Mouse (Mus musculus) stomach, embryonic 15.5 days (tissue): ENCODE results near the gene Clec14a. TPM values are rescaled to one million over a fixed set of nuclear protein-coding genes. Genes with fewer than 3 reads are reported as not detected.
"Not testable (repeated sequence)": the region's sequence is repeated elsewhere in the genome, so short reads cannot be mapped to it uniquely, and the experiment has no call there.

ENCODE experiments used
- ATAC-seq: fragments of 200-750 bp; cut with Nextera tagmentation; 2 replicates; pipeline ENCODE4 v1.8.0; 2017; ENCODE audit warnings: low read depth, moderate number of reproducible peaks, moderate TSS enrichment; ENCODE audit not compliant: insufficient read depth, low FRiP score
- H3K27ac ChIP-seq: fragments of 300-500 bp; sonication (generic); 2 replicates; pipeline ENCODE4 v1.5.1; 2015; ENCODE audit warnings: mild to moderate bottlenecking, inconsistent platforms
- H3K27me3 ChIP-seq: fragments of 300-500 bp; sonication (generic); replicated peaks from 2 replicates; pipeline ENCODE4 v1.6.1; 2015; ENCODE audit warnings: inconsistent platforms
- H3K36me3 ChIP-seq: fragments of 300-500 bp; sonication (generic); 2 replicates; pipeline ENCODE4 v1.6.1; 2015; ENCODE audit warnings: inconsistent platforms
- H3K4me1 ChIP-seq: fragments of 300-500 bp; sonication (generic); 2 replicates; pipeline ENCODE4 v1.6.1; 2015; ENCODE audit warnings: inconsistent platforms
- H3K4me2 ChIP-seq: fragments of 300-500 bp; sonication (generic); 2 replicates; pipeline ENCODE4 v1.6.1; 2015; ENCODE audit warnings: mild to moderate bottlenecking, inconsistent platforms
- H3K4me3 ChIP-seq: fragments of 300-500 bp; sonication (generic); replicated peaks from 2 replicates; pipeline ENCODE4 v1.5.1; 2015; ENCODE audit warnings: inconsistent platforms
- H3K9ac ChIP-seq: fragments of 300-500 bp; sonication (generic); 2 replicates; pipeline ENCODE4 v1.6.1; 2015; ENCODE audit warnings: inconsistent platforms
- H3K9me3 ChIP-seq: fragments of 300-500 bp; sonication (generic); 2 replicates; pipeline ENCODE4 v1.6.1; 2016; ENCODE audit warnings: inconsistent platforms
- WGBS: fragments of 180-500 bp; shearing (Covaris S2); methylation state at CpG from one replicate; pipeline ENCODE4 v1.1.7; 2015; 5-methylcytosine and 5-hydroxymethylcytosine counted together
- polyA plus RNA-seq: library from polyadenylated mRNA; unstranded; fragments of >200 nt; fragmentation: Nextera tagmentation; extraction: Ambion mirVana; gene quantifications from 2 replicates; pipeline ENCODE4 v1.2.1, GENCODE M21; 2015

Gene Clec14a
- 9.9 and 10.2 TPM in 2 replicates for polyA plus RNA-seq

DNA sequence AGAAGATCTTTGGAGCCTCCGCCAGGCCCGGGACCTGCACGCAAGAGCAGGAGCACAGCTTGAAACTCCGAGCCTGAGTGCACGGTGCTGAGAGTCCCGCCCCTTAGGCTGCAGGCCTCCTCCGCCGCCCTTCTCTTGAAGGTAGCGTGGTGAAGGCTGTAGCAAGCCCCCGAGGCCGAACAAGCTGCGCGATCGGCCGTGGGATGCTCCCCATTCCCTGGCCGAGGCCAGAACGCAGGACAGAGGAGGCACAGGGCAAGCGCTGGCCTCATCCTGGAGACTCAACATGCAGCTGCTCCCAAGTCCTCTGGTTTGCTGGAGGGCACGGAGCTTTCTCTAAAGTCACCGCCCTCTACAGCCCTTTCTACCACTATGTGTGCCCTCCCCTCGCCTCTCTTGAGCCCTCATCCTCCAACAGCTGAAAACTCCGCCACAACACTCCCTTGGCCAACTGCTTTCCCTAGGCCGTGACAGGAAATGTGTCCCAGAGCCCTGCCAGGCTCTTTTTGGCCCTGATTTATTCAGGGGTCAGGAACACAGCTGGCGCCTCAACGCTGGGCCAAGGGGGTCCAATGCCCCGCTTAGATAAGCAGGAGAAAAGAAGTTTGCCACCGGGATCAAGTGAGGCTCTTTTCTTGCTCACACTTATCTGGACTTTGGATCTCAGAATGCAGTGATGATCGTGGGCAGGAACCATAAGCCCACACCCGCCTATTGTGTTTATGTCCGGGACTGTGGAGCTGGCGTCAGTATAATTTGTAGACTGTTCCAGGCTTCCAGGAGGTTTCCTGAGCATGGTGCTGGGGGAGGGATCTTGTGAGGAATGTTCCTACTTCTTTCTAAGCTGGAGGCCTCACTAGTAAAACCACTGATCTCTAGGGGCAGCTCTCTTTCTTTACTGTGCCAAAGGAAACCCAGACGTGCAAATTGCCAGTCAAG, at the start of gene Clec14a:
TSS of gene Clec14a (minus strand) at position 728 of the 939 bp plus-strand sequence.
- Histone ChIP-seq H3K4me2 (peak within 1 kb of the TSS; percentile 78), H3K9me3 (no peaks in the 10 kb centered on the region), H3K27ac (peak within 1 kb of the TSS; percentile 58), H3K27me3 (no peaks in the 10 kb centered on the region), H3K36me3 (no peaks in the 10 kb centered on the region), H3K9ac (peak within 1 kb of the TSS; percentile 17; the same call in 1 of the 2 replicates), H3K4me3 (peak within 1 kb of the TSS; percentile 37), H3K4me1 (peaks cover 11% of the 10 kb centered on the region)
- WGBS: 8% methylated on average over 32 of the region's 32 CpGs
- ATAC-seq: peak; percentile 80

DNA sequence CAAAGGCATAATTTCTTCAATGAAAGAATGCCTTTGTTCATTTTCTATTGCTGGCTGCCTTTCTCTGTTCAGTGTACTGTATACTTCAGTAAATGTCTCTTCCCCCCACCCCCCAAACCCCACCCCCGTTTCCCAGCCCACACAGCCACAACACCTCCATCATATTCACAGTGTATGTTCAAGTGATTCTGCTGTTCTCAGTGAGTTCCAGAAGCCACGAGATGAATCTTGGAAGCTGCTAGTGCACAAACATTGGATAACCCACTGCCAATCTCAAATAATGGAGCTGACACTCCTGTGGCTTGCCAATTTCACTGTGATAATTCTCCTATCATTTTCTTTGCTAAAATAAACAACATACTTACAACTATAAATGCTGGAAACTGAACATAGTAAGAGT, 38.7 kb upstream of the Clec14a start:
- no peaks in the 10 kb centered on the region for H3K27me3 ChIP-seq
- no peaks in the 10 kb centered on the region for H3K36me3 ChIP-seq
- ATAC-seq: no peak
- 73% methylated on average over 2 of the region's 2 CpGs for WGBS
- H3K27ac ChIP-seq: no peak overlapping the region
- H3K9ac ChIP-seq: no peak overlapping the region
- H3K4me3 ChIP-seq: no peak overlapping the region
- no peak overlapping the region for H3K4me2 ChIP-seq
- no peaks in the 10 kb centered on the region for H3K9me3 ChIP-seq
- no peaks in the 10 kb centered on the region for H3K4me1 ChIP-seq

DNA sequence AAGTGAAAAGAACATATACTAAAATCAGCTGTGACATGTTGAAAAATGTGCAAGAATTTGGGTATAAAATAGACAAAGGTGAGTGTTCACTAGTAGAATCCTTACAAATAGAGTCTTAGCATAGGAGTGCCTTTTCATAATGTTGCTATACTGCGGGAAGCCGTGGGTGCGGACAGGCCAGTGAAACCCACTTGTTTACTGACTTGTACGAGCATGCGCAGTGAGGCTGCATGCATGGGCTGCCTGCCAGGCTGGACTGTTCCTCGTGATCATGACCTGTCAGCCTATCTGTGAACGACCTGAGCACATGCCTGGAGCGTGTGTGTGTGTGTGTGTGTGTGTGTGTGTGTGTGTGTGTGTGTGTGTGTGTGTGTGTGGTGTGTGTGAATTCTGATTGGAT, 37.3 kb upstream of the Clec14a start:
- H3K9ac ChIP-seq, H3K9me3 ChIP-seq, ATAC-seq, H3K27me3 ChIP-seq, H3K4me2 ChIP-seq, H3K36me3 ChIP-seq, H3K4me1 ChIP-seq, H3K27ac ChIP-seq, H3K4me3 ChIP-seq: not testable (repeated sequence)
- 73% methylated on average over 8 of the region's 8 CpGs for WGBS

DNA sequence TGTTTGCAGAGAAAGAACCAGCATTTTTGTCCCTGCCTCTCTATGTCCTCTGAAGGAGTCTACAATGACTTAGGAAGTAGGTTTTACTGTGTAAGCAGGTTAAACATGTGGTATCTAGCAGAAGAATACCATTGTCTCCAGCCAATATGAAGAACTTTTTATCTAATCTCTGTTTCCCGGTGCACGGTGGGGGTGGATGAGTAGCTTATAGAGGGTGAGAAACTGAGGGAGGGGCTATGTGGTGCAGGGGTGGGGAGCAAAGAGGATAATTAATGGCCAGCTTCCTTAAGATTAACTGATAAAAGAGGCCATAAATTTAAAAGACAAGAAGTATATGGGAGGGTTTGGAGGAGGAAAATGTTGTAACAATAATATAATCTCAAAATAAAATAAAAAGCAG, 36.5 kb upstream of the Clec14a start:
- no peaks in the 10 kb centered on the region for H3K36me3 ChIP-seq
- H3K4me2 ChIP-seq: no peak overlapping the region
- H3K9me3 ChIP-seq: no peaks in the 10 kb centered on the region
- 23% methylated on average over 2 of the region's 2 CpGs for WGBS
- no peak overlapping the region for H3K9ac ChIP-seq
- H3K27me3 ChIP-seq: no peaks in the 10 kb centered on the region
- ATAC-seq: no peak
- H3K27ac ChIP-seq: no peak overlapping the region
- H3K4me1 ChIP-seq: no peaks in the 10 kb centered on the region
- no peak overlapping the region for H3K4me3 ChIP-seq

DNA sequence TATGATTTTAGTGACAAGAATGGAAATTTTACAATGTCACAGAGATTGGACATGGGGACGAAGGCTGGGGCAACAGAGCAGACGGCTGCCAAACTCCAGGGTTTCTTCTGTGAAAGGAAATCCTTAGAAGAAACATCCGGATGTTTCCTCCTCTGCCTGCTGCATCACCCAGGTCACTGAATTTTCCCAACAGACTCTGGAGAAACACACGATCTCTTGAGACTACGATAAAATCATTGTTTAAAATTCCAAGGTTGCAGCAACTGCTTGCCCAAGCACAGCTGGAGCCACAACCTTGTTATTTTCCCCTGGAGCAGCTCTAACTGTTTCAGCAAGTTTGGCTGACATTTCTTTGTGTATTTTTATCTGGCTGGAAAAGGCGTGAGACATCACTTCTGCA, 27.9 kb upstream of the Clec14a start:
- Histone ChIP-seq H3K27ac (no peak overlapping the region), H3K9ac (no peak overlapping the region), H3K4me1 (no peaks in the 10 kb centered on the region), H3K27me3 (no peaks in the 10 kb centered on the region), H3K4me2 (no peak overlapping the region), H3K36me3 (no peaks in the 10 kb centered on the region), H3K4me3 (no peak overlapping the region), H3K9me3 (no peaks in the 10 kb centered on the region)
- 53% methylated on average over 6 of the region's 6 CpGs for WGBS
- ATAC-seq: no peak

DNA sequence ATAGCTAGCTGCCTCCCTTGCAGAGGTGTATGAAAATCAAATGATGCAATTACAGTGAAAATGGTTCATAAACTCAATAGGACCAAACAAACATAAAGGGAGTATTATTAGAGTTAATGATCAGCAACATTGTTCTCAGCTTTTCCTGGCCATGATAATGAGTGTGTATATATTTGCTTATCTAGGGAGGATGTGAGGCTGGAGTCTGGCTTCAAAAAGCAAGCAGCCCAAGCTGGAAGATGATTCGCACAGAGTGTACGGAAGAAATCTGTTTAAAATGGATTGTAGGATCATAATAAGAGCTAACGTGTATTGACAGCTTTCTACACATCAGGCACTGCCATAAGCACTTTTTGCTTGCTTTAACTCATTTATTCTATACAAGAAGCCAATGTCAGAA, 16.8 kb upstream of the Clec14a start:
- Histone ChIP-seq H3K27ac (no peak overlapping the region), H3K9ac (no peak overlapping the region), H3K4me2 (no peak overlapping the region), H3K9me3 (no peaks in the 10 kb centered on the region), H3K36me3 (no peaks in the 10 kb centered on the region), H3K4me1 (no peaks in the 10 kb centered on the region), H3K4me3 (no peak overlapping the region), H3K27me3 (no peaks in the 10 kb centered on the region)
- WGBS: 73% methylated on average over 3 of the region's 3 CpGs
- ATAC-seq: no peak

DNA sequence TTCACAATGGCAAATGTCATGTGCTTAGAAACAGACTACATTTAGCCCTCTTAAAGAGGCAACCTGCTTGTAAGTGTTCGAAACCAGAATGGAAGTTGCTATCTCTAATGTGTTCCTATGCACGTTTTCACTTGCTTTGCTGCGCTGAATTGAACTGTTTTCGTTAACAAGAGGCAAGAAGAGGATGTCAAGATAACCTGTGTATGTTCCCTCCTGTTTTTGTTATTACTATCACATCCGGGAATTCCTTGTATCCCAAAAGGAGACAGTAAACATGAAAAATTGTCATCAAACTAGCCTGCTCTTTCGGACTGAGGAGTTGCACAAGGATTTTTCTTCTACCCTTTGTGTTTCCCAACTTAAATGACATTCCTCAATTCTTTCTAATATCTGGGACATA, 1.4 kb upstream of the Clec14a start:
- Histone ChIP-seq H3K27me3 (no peaks in the 10 kb centered on the region), H3K27ac (no peak overlapping the region), H3K4me1 (peaks cover 11% of the 10 kb centered on the region), H3K4me2 (no peak overlapping the region), H3K36me3 (no peaks in the 10 kb centered on the region), H3K9me3 (no peaks in the 10 kb centered on the region), H3K4me3 (no peak overlapping the region), H3K9ac (no peak overlapping the region)
- 64% methylated on average over 6 of the region's 6 CpGs for WGBS
- ATAC-seq: no peak

DNA sequence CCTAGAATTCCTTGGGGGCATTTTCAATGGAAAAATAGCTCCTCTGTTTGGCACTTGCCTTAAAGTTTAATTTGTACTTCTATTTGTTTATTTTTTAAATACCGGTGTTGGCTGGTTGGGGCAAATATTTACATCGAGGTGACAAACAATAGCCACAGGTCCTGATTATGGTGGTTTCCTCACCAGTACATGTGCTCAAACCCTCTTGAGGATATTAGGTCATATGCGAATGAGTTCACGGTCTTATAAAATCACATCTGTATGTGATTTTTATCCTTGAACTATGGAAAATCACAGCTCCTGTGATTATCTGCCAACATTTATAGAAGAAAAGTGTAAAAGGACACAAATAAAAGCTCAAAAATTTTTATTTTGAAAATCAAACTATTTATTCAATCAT, 415 bp upstream of the Clec14a start:
- H3K4me2 ChIP-seq: no peak overlapping the region
- peaks cover 11% of the 10 kb centered on the region for H3K4me1 ChIP-seq
- no peaks in the 10 kb centered on the region for H3K27me3 ChIP-seq
- H3K9ac ChIP-seq: no peak overlapping the region
- no peak for ATAC-seq
- 62% methylated on average over 4 of the region's 4 CpGs for WGBS
- no peaks in the 10 kb centered on the region for H3K9me3 ChIP-seq
- no peak overlapping the region; the same call in 1 of the 2 replicates for H3K27ac ChIP-seq
- no peak overlapping the region for H3K4me3 ChIP-seq
- H3K36me3 ChIP-seq: no peaks in the 10 kb centered on the region

DNA sequence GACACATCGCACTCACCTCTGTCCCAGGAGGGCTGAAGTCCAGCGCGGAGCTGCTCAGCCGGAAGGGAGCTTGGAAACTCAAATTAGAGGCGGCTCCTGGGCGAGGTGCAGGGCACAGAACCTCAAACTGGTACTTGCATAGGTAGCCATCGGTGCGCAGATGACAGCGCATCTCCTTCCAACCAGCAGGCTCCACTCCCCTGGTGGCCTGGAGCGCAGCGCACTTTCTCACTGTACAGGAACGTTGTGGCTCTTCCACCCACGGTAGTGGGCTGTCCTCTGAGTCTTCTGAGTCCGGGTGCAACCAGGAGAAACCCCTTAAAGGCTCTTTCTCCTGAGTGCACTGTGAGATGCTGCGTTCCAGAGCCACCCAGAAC, 916 bp downstream of the Clec14a start:
- Histone ChIP-seq H3K4me2 (peak overlapping the region; percentile 78), H3K36me3 (no peaks in the 10 kb centered on the region), H3K27ac (peak overlapping the region; percentile 58), H3K27me3 (no peaks in the 10 kb centered on the region), H3K9ac (peak overlapping the region; percentile 17; the same call in 1 of the 2 replicates), H3K4me1 (peaks cover 11% of the 10 kb centered on the region), H3K9me3 (no peaks in the 10 kb centered on the region), H3K4me3 (peak overlapping the region; percentile 37)
- WGBS: 5% methylated on average over 15 of the region's 15 CpGs
- ATAC-seq: peak; percentile 19; the same call in 1 of the 2 replicates

DNA sequence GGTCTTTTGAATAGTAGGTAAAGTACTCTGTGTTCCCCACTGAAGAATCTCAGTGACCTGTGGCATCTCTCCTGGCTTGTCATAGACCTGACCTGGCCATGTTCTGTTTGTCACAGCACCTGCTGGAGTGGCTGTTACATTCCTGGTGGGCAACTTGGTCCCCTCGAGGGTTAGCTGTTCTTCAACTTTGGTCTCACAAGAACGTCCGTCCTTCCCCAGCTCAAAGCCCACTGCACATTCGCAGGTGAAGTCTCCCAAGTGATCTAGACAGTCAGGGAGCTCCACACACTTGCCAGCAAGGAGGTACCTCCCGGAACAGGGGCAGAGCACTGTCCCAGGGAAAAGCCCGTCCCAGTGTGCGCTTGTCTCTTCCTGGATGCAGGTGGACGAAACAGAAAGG, 1.3 kb downstream of the Clec14a start:
- Histone ChIP-seq H3K4me1 (peaks cover 11% of the 10 kb centered on the region), H3K27ac (peak overlapping the region; percentile 58; the same call in 1 of the 2 replicates), H3K9me3 (no peaks in the 10 kb centered on the region), H3K4me2 (peak overlapping the region; percentile 78), H3K36me3 (no peaks in the 10 kb centered on the region), H3K9ac (no peak overlapping the region), H3K4me3 (peak overlapping the region; percentile 37), H3K27me3 (no peaks in the 10 kb centered on the region)
- ATAC-seq: no peak
- 33% methylated on average over 8 of the region's 8 CpGs for WGBS

DNA sequence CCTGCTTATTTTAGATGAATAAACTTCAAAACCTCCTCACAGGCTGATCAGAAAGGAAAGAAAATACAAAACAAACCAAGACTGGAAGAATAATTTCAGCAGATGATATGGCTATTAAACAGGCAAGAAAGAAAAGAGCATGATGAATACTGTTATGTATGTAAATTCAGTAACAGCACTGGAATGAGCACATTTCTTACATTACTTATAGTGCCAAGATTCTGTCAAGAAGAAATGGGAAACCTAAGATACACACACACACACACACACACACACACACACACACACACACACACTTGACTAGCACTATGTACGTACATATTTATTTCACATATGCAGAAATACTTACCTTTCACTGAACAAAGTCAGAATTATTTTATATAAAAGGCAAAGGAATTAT, 17.2 kb downstream of the Clec14a start:
- H3K4me1 ChIP-seq: no peaks in the 10 kb centered on the region
- no peaks in the 10 kb centered on the region for H3K9me3 ChIP-seq
- no peak overlapping the region for H3K9ac ChIP-seq
- no peak overlapping the region for H3K4me2 ChIP-seq
- H3K27ac ChIP-seq: no peak overlapping the region
- 72% methylated on average over 1 of the region's 1 CpGs for WGBS
- no peak overlapping the region for H3K4me3 ChIP-seq
- ATAC-seq: no peak
- H3K36me3 ChIP-seq: no peaks in the 10 kb centered on the region
- no peaks in the 10 kb centered on the region for H3K27me3 ChIP-seq

DNA sequence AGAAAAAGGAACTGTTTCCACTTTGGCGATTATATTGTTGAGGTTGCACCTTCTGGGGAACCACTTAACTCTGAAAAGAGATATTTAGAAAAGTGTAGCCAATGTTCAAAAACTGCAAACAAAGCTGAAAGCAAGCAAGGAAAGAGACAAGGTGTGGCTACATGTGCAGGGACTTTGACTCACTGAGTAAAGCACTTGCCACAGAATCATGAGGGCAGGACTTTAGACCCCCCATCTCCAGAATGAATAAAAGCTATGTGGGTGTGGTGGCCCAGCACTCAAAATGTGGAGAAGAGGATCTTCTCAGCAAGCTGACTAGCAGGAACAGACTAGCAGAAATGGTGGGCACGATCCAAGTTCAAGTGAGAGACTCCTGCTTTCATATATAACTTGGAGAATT, 36.6 kb downstream of the Clec14a start:
- H3K36me3 ChIP-seq: no peaks in the 10 kb centered on the region
- no peak for ATAC-seq
- H3K4me3 ChIP-seq: no peak overlapping the region
- H3K4me2 ChIP-seq: no peak overlapping the region
- H3K27me3 ChIP-seq: no peaks in the 10 kb centered on the region
- no peaks in the 10 kb centered on the region for H3K4me1 ChIP-seq
- no peak overlapping the region for H3K9ac ChIP-seq
- H3K9me3 ChIP-seq: no peaks in the 10 kb centered on the region
- WGBS: 69% methylated on average over 2 of the region's 2 CpGs
- H3K27ac ChIP-seq: no peak overlapping the region
